Mouse (Mus musculus) forebrain, embryonic 13.5 days (tissue): ENCODE results near the gene Atp8a1. TPM values are rescaled to one million over a fixed set of nuclear protein-coding genes. Genes with fewer than 3 reads are reported as not detected.

Experiments used
- ATAC-seq: fragments of 200-750 bp; cut with Nextera tagmentation; 2 replicates; pipeline ENCODE4 v1.8.0; 2017
- H3K27ac ChIP-seq: fragments of 300-500 bp; sonication (generic); 2 replicates; pipeline ENCODE4 v1.5.1; 2015; ENCODE audit warnings: inconsistent platforms, mild to moderate bottlenecking, moderate library complexity
- H3K27me3 ChIP-seq: fragments of 300-500 bp; sonication (generic); 2 replicates; pipeline ENCODE4 v1.6.1; 2015; ENCODE audit warnings: mild to moderate bottlenecking, inconsistent platforms
- H3K36me3 ChIP-seq: fragments of 300-500 bp; sonication (generic); 2 replicates; pipeline ENCODE4 v1.6.1; 2015; ENCODE audit warnings: mild to moderate bottlenecking, inconsistent platforms; ENCODE audit not compliant: poor library complexity, severe bottlenecking
- H3K4me1 ChIP-seq: fragments of 300-500 bp; sonication (generic); 2 replicates; pipeline ENCODE4 v1.6.1; 2015; ENCODE audit warnings: inconsistent platforms
- H3K4me2 ChIP-seq: fragments of 300-500 bp; sonication (generic); 2 replicates; pipeline ENCODE4 v1.6.1; 2015; ENCODE audit warnings: inconsistent platforms, mild to moderate bottlenecking, moderate library complexity
- H3K4me3 ChIP-seq: fragments of 300-500 bp; sonication (generic); 2 replicates; pipeline ENCODE4 v1.5.1; 2015; ENCODE audit warnings: mild to moderate bottlenecking, inconsistent platforms
- H3K9ac ChIP-seq: fragments of 300-500 bp; sonication (generic); 2 replicates; pipeline ENCODE4 v1.6.1; 2015; ENCODE audit warnings: mild to moderate bottlenecking, inconsistent platforms
- H3K9me3 ChIP-seq: fragments of 300-500 bp; sonication (generic); replicated peaks from 2 replicates; pipeline ENCODE4 v1.6.1; 2016; ENCODE audit warnings: inconsistent platforms
- WGBS: fragments of 180-500 bp; shearing (Covaris S2); methylation state at CpG from one replicate; pipeline ENCODE4 v1.1.7; 2015; 5-methylcytosine and 5-hydroxymethylcytosine counted together
- polyA plus RNA-seq: library from polyadenylated mRNA; unstranded; fragments of >200 nt; fragmentation: Nextera tagmentation; extraction: Ambion mirVana; gene quantifications from 2 replicates; pipeline ENCODE4 v1.2.1, GENCODE M21; 2015

Gene Atp8a1
- polyA plus RNA-seq, 1 experiment from 2014 or later: 18.0 TPM

DNA sequence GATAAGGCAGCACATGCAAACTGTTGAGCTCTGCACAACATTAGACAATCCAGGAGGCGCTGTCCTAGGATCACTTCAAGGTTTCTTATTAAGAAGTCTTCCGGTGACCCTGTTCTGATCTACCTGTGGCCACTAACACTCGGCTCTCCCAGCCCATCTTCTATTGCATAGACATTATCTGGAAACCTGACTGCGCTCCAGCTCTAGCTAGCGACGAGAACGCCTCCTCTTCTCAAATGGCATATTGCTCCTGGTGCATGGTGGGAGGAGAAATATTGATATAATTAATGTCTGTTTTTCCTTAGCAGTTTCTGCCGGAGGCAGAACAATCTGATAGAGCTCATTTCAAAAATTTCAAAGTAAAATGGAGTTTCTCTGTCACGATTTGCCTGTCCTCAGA, 156.9 kb downstream of the Atp8a1 start:
- Histone ChIP-seq H3K27me3 (no peaks in the 10 kb centered on the region), H3K4me1 (no peaks in the 10 kb centered on the region), H3K9ac (no peak overlapping the region), H3K27ac (no peak overlapping the region), H3K4me3 (no peak overlapping the region), H3K9me3 (no peaks in the 10 kb centered on the region), H3K36me3 (peaks cover 12% of the 10 kb centered on the region; the same call in 1 of the 2 replicates), H3K4me2 (no peak overlapping the region)
- no peak for ATAC-seq
- WGBS: 96% methylated on average over 9 of the region's 9 CpGs

DNA sequence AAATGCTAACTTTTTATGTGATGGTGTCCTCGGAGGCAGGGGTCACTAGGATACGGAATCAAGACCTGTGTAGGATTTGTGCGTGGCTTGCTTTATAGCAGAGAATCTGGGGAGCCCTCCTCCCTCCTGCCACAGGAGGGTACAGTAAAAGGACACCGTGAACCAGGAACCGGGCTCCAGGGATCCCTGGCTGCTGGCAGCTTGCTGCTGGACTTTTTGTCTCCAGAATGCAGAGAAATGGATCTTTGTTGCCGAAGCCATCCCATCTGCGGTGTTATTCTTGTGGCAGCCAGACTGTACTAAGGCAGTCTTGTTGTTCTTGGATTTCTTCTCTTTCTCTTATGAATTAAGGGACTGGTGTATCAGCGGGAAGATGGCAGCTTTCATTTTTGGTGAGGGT, 159.2 kb downstream of the Atp8a1 start:
- no peak overlapping the region for H3K4me2 ChIP-seq

DNA sequence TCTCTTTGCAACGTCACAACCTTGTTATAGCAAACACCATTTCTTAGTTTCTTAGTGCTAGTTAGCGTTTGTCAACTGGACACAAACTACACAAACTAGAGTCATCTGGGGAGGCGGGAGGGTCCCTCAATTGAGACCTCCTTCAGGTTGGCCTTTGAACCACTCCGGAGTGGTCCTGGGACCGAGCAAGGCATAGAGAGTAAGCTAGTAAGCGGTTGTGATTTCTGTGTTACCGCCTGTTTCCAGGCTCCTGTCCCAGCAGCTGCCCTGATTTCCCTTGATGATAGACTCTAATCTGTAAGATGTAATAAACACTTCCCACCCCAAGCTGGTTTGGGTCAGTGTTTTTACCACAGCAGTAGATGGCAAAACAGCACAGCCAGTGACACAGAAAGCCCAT, 161.3 kb downstream of the Atp8a1 start:
- no peak overlapping the region for H3K4me3 ChIP-seq
- H3K36me3 ChIP-seq: peaks cover 19% of the 10 kb centered on the region
- ATAC-seq: no peak
- no peaks in the 10 kb centered on the region for H3K9me3 ChIP-seq
- no peak overlapping the region for H3K9ac ChIP-seq
- no peaks in the 10 kb centered on the region for H3K4me1 ChIP-seq
- H3K27ac ChIP-seq: no peak overlapping the region
- no peaks in the 10 kb centered on the region for H3K27me3 ChIP-seq
- no peak overlapping the region for H3K4me2 ChIP-seq
- 87% methylated on average over 7 of the region's 7 CpGs for WGBS

More for the DNA sequence above, 159.2 kb downstream of the Atp8a1 start:
- no peak overlapping the region for H3K9ac ChIP-seq
- H3K27me3 ChIP-seq: no peaks in the 10 kb centered on the region
- no peaks in the 10 kb centered on the region for H3K9me3 ChIP-seq
- 94% methylated on average over 8 of the region's 8 CpGs for WGBS
- ATAC-seq: no peak
- peaks cover 12% of the 10 kb centered on the region; the same call in 1 of the 2 replicates for H3K36me3 ChIP-seq
- no peaks in the 10 kb centered on the region for H3K4me1 ChIP-seq
- no peak overlapping the region for H3K4me3 ChIP-seq
- no peak overlapping the region for H3K27ac ChIP-seq

DNA sequence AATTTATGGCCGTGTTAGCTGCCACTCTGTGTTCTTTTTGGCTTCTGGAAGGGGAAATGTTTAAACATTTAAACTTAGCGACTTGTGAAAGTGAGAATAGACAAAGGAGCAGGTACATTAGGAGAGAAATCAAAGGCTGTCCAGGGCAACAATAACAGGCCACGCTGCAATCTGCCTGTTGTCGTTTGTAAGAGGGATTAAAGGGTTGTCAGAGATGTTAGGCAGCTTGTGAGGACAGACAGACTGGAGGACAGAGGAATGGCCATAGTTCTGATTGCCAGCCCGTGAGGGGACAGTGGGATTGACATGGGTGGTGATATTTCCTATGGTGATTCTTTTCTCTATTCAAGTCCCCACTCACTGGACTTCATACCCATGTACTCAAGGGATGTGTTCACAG, 161.8 kb downstream of the Atp8a1 start:
- ATAC-seq: no peak
- H3K9ac ChIP-seq: no peak overlapping the region
- WGBS: 65% methylated on average over 5 of the region's 5 CpGs
- no peak overlapping the region for H3K4me3 ChIP-seq
- no peak overlapping the region for H3K4me2 ChIP-seq
- H3K4me1 ChIP-seq: no peaks in the 10 kb centered on the region
- no peaks in the 10 kb centered on the region for H3K27me3 ChIP-seq
- H3K36me3 ChIP-seq: peaks cover 19% of the 10 kb centered on the region
- no peak overlapping the region for H3K27ac ChIP-seq
- H3K9me3 ChIP-seq: no peaks in the 10 kb centered on the region

DNA sequence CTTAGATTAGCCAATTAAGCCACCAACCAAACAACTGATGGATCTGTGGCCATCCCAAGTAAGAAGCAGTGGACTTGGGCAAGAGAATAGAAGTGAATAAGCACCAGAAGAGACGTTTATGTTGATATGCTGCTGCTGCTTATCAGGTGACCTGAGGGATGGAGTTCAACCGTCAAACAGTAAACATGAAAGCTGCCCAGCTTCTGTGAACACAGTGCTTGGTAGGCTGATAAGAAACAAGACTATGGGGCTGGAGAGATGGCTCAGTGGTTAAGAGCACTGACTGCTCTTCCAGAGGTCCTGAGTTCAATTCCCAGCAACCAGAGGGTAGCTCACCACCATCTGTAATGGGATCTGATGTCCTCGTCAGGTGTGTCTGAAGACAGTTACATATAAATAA, 168.4 kb downstream of the Atp8a1 start:
- Histone ChIP-seq H3K4me2 (no peak overlapping the region), H3K4me1 (no peaks in the 10 kb centered on the region), H3K36me3 (peaks cover 28% of the 10 kb centered on the region), H3K27ac (no peak overlapping the region), H3K9me3 (no peaks in the 10 kb centered on the region), H3K4me3 (no peak overlapping the region), H3K9ac (no peak overlapping the region), H3K27me3 (no peaks in the 10 kb centered on the region)
- no peak for ATAC-seq
- WGBS: 89% methylated on average over 3 of the region's 3 CpGs

DNA sequence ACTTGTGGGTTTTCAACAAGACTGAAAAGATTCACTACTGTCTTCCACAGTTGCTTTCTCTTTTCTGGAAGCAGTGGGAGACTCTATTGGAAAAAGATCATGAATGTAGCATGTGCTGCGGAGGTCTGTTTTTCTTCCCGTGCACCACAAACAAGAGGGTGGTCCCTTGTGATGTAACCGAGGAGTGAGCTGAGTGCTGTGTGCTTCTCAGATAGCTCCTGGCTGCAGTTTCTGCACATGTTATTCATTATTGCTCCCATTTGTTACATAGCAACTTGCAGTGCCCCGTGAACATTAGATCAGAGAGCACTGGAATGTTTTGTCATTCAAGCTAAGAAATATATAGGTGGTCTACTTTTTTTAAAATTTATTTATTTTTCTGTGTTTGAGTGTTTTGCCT, 174.2 kb downstream of the Atp8a1 start:
- Histone ChIP-seq H3K4me1 (no peaks in the 10 kb centered on the region), H3K4me3 (no peak overlapping the region), H3K36me3 (peaks cover 25% of the 10 kb centered on the region), H3K27ac (no peak overlapping the region), H3K27me3 (no peaks in the 10 kb centered on the region), H3K4me2 (no peak overlapping the region), H3K9ac (no peak overlapping the region), H3K9me3 (no peaks in the 10 kb centered on the region)
- 90% methylated on average over 4 of the region's 4 CpGs for WGBS
- ATAC-seq: no peak

DNA sequence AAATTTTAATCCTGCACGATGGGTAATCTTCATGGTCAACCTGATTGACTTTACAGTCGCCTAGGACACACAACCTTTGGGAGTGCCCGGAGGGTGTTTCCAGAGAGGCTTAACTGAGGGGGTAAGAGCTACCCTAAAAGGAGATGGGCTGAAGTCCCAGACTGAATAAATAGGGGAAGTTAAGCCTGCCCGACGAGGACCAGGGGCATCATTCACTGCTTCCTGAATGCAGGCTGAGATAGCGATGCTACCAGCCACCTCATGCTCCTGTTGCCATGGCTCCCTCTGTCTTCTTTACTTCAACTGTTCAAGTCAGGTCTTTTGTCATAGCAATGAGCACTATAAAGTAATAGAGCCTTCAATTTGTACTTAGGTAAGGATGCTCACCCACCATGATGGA, 177.1 kb downstream of the Atp8a1 start:
- no peak overlapping the region for H3K9ac ChIP-seq
- H3K36me3 ChIP-seq: peaks cover 24% of the 10 kb centered on the region
- no peak overlapping the region for H3K27ac ChIP-seq
- 76% methylated on average over 6 of the region's 6 CpGs for WGBS
- no peak overlapping the region for H3K4me3 ChIP-seq
- no peaks in the 10 kb centered on the region for H3K9me3 ChIP-seq
- no peaks in the 10 kb centered on the region for H3K4me1 ChIP-seq
- no peak for ATAC-seq
- H3K27me3 ChIP-seq: no peaks in the 10 kb centered on the region
- H3K4me2 ChIP-seq: no peak overlapping the region

DNA sequence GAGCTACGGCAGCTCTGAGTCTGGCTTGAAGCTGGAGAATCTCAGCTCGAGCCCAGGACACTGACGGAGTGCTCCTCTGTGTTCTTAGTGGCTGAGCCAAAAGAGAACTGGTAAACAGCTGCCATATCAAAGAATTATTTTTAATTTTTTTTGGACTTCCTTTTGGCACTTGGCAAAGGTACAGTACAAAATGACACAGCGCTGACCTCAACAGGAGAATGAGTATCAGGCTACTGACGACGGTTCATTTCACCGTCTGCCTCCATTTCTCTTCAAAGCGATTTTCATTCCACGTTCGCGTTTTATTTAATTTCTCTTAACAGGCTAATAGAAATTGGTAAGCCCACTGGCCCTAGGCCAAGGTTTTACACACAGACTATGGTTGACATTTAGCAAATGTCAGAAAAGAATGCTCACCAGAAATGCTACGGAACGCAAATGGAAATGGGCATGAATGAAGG, 177.8 kb downstream of the Atp8a1 start:
- no peaks in the 10 kb centered on the region for H3K27me3 ChIP-seq
- no peak overlapping the region for H3K9ac ChIP-seq
- H3K36me3 ChIP-seq: peaks cover 21% of the 10 kb centered on the region
- WGBS: 83% methylated on average over 13 of the region's 13 CpGs
- ATAC-seq: no peak
- H3K4me1 ChIP-seq: no peaks in the 10 kb centered on the region
- no peaks in the 10 kb centered on the region for H3K9me3 ChIP-seq
- H3K27ac ChIP-seq: no peak overlapping the region
- no peak overlapping the region for H3K4me2 ChIP-seq
- H3K4me3 ChIP-seq: no peak overlapping the region

DNA sequence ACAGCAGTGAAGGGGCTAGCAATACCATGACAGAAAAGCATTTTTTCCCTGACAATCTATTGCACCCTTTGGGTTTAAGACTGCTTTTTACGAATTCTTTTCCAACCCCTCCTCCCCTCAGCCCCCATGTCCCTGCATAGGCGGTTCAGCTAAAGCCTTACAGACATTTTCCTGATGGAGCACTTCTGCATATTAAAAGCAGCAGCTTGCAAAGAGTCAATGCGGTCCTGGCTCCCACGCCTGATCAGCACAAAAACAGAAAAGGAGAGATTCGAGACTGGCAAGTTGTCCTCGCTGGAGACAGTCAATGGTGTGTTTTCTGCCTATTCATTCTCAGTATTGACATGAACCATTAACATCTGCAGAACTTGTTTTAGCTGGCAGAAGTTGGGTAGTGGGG, 184.5 kb downstream of the Atp8a1 start:
- Histone ChIP-seq H3K4me1 (no peaks in the 10 kb centered on the region), H3K4me2 (no peak overlapping the region), H3K27me3 (no peaks in the 10 kb centered on the region), H3K27ac (no peak overlapping the region), H3K4me3 (no peak overlapping the region), H3K9me3 (no peaks in the 10 kb centered on the region), H3K36me3 (peaks cover 23% of the 10 kb centered on the region), H3K9ac (no peak overlapping the region)
- WGBS: 33% methylated on average over 6 of the region's 6 CpGs
- no peak for ATAC-seq

DNA sequence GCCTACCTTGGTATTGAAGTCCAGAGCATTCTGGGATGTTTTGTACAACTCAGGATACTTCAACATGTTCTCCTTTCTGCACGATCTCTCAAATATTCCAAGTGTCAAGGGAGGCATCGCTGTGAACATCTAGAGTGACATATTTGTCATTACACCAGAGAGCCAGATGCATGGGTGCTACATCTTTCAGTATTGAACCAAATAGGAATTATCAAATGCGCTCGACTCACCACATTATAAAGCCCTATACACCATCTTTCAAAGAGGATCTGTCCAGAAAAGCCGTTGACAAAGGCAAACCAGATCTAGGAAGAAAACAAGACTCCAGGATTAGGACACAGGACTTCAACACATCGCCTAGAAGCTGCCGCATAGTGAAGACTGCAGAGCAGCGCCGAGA, 187.4 kb downstream of the Atp8a1 start:
- no peaks in the 10 kb centered on the region for H3K27me3 ChIP-seq
- peaks cover 15% of the 10 kb centered on the region for H3K4me1 ChIP-seq
- no peaks in the 10 kb centered on the region for H3K9me3 ChIP-seq
- H3K4me3 ChIP-seq: no peak overlapping the region
- H3K4me2 ChIP-seq: no peak overlapping the region
- 84% methylated on average over 9 of the region's 9 CpGs for WGBS
- H3K27ac ChIP-seq: no peak overlapping the region
- no peak overlapping the region for H3K9ac ChIP-seq
- H3K36me3 ChIP-seq: 0 out of 2 replicates have a peak, but pooled peaks cover 6% of the 10 kb centered on the region
- no peak for ATAC-seq

DNA sequence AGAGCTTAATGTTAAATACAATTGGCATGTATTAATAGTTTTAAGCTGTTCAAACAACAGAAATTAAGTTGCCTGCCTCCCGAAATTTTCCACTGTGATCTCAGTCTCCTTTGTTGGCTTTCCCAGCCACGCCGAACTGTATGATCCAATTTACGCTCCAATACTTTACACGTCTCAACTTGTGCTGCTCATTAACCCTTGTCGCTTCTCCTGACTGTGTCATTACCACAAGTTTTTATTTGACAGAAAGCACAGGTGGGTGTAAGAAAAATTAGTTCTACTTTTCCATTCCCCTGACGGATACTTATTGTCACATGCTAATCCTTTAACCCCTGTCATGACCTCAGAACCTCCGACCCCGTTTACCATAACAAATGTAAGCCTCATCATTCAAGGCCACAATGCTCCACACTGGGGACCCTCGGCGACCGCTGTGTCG, 190.4 kb downstream of the Atp8a1 start:
- ATAC-seq: no peak
- Histone ChIP-seq H3K9me3 (0 out of 2 replicates have a peak, but pooled peaks cover 2% of the 10 kb centered on the region), H3K36me3 (0 out of 2 replicates have a peak, but pooled peaks cover 6% of the 10 kb centered on the region), H3K27ac (no peak overlapping the region), H3K27me3 (no peaks in the 10 kb centered on the region), H3K4me2 (no peak overlapping the region), H3K4me3 (no peak overlapping the region), H3K4me1 (peaks cover 15% of the 10 kb centered on the region), H3K9ac (no peak overlapping the region)
- WGBS: 6% methylated on average over 13 of the region's 13 CpGs

DNA sequence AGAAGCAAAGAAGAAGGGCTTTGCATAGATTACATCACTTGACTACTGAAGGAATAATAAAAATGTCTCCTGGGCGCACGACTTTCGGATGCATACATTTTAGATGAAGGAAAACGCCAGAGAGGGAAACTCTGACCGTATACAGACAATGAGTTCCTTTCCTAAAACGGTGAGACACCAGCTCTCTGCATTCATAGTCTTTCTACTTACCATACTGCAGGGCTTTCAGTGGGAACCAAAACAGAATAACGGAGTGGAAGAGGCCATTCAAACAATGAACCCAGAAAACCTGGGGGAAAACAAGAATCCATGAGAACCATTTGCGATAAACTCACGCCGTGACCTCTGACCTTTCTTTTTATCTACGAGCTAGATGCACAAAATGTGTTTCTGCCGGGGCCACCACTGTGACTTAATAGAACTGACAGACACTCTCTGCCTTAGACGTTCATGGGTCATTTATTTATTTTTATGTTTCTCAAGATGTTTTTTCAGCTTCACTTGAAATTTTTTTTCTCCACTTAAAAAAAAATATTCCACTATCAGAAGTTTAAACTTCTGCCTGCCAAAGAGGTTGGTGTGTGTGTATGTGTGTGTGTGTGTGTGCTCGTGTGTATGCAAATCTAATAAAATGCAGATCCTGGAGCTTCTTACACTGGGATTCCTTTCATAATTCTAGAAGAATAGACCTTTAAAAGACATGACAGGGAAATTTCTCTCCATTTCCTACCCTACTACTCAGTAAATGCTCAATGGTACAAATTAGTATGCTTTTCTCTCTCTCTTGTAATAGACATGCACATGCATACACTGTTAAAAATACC, 191.3 kb downstream of the Atp8a1 start:
- Histone ChIP-seq H3K9ac (no peak overlapping the region), H3K27ac (no peak overlapping the region), H3K27me3 (no peaks in the 10 kb centered on the region), H3K4me2 (no peak overlapping the region), H3K4me3 (no peak overlapping the region), H3K9me3 (0 out of 2 replicates have a peak, but pooled peaks cover 2% of the 10 kb centered on the region), H3K36me3 (0 out of 2 replicates have a peak, but pooled peaks cover 6% of the 10 kb centered on the region), H3K4me1 (peaks cover 15% of the 10 kb centered on the region)
- ATAC-seq: no peak
- WGBS: 22% methylated on average over 14 of the region's 14 CpGs
